In genomic region chr1:155052761-155053166, GRCm38 (mm10) we compare ENCODE assay signal across 10 mouse cellular contexts. TPM values are rescaled to one million over a fixed set of nuclear protein-coding genes. Genes with fewer than 3 reads are reported as not detected.
DNase-seq lines count a peak whose midpoint lies in the region; ATAC-seq and TF ChIP-seq lines count a peak whose summit lies in the region.
"Had no signal": no experiment of that assay in that cellular context is flagged by ENCODE, and none has a peak within 500 bp of the region (broad histone marks: within the 10 kb centered on the region; RNA-seq: fewer than 3 reads in every experiment).

No protein-coding gene starts in this region.

- no peaks in the 10 kb centered on the region for H3K27me3 ChIP-seq in intestine, embryonic 14.5 days (replicated peaks; ENCODE audit: control insufficient read depth, insufficient read depth, low read length)
- no peaks in the 10 kb centered on the region for H3K27me3 ChIP-seq in intestine, postnatal 0 days (replicated peaks; ENCODE audit: control insufficient read depth, insufficient read depth, low read length)
- no peaks in the 10 kb centered on the region for H3K27me3 ChIP-seq in hindbrain, embryonic 11.5 days (ENCODE audit: control insufficient read depth, insufficient read depth, low read length)
- H3K27me3 ChIP-seq in myocyte (ENCODE audit: control insufficient read depth, insufficient read depth, insufficient read length): no peaks in the 10 kb centered on the region

- H3K4me2 ChIP-seq in intestine, embryonic 14.5 days (ENCODE audit: low read length): no peak overlapping the region
- H3K4me2 ChIP-seq in intestine, postnatal 0 days (replicated peaks; ENCODE audit: low read depth): no peak overlapping the region
- no peak overlapping the region for H3K4me2 ChIP-seq in hindbrain, embryonic 11.5 days (replicated peaks; ENCODE audit: low read depth, low read length)
- peak overlapping the region; percentile 78 for H3K4me2 ChIP-seq in myocyte (ENCODE audit: low read depth)

- H3K36me3 ChIP-seq in intestine, embryonic 14.5 days (ENCODE audit: control insufficient read depth, insufficient read depth, low read length): no peaks in the 10 kb centered on the region
- H3K36me3 ChIP-seq in intestine, postnatal 0 days (ENCODE audit: control insufficient read depth, insufficient read depth): no peaks in the 10 kb centered on the region
- no peaks in the 10 kb centered on the region for H3K36me3 ChIP-seq in hindbrain, embryonic 11.5 days (ENCODE audit: control insufficient read depth, insufficient read depth, low read length)
- H3K36me3 ChIP-seq in myocyte (ENCODE audit: control insufficient read depth, insufficient read depth): no peaks in the 10 kb centered on the region

- no peaks in the 10 kb centered on the region for H3K79me2 ChIP-seq in myocyte (ENCODE audit: control insufficient read depth, insufficient read depth)

- no peak for TF ChIP-seq CTCF in intestine, postnatal 0 days (IDR thresholded peaks at IDR 0.05; ENCODE audit: low read depth)

- no peaks in the 10 kb centered on the region for H3K9me3 ChIP-seq in intestine, embryonic 14.5 days (ENCODE audit: control insufficient read depth, low read length)
- no peaks in the 10 kb centered on the region for H3K9me3 ChIP-seq in intestine, postnatal 0 days (ENCODE audit: control insufficient read depth)
- H3K9me3 ChIP-seq in hindbrain, embryonic 11.5 days (ENCODE audit: control insufficient read depth, low read length): no peaks in the 10 kb centered on the region

- ATAC-seq in intestine, embryonic 14.5 days (replicated peaks; ENCODE audit: low FRiP score, low TSS enrichment, low read depth): no peak
- no peak for ATAC-seq in intestine, postnatal 0 days
- ATAC-seq in hindbrain, embryonic 11.5 days (ENCODE audit: low FRiP score): peak; percentile 52; the same call in 1 of the 2 replicates
- no peak for ATAC-seq in megakaryocyte progenitor cell, adult 5-6 weeks (replicated peaks; ENCODE audit: poor library complexity)

- peak overlapping the region; percentile 35; the same call in 1 of the 2 replicates for H3K27ac ChIP-seq in intestine, embryonic 14.5 days (ENCODE audit: low read depth)
- H3K27ac ChIP-seq in intestine, postnatal 0 days (ENCODE audit: low read depth, low read length): no peak overlapping the region
- peak overlapping the region; percentile 69 for H3K27ac ChIP-seq in hindbrain, embryonic 11.5 days (ENCODE audit: low read depth, low read length)

- DNase-seq in intestine, embryonic 14.5 days (ENCODE audit: low spot score): no peak
- peak; percentile 78 for DNase-seq in ZHBTc4 (ENCODE audit: low read depth, low spot score)
- DNase-seq in hindbrain, embryonic 11.5 days (ENCODE audit: low spot score): no peak
- DNase-seq in thymus, postnatal 0 days (ENCODE audit: low spot score): no peak
- no peak for DNase-seq in frontal cortex, postnatal 36 days (ENCODE audit: low spot score in 2 of 2)
- DNase-seq: cerebellum, adult 9-10 months; lung, postnatal 4 days had no signal

- 16% methylated on average over 9 of the region's 9 CpGs for WGBS in intestine, embryonic 14.5 days
- 41% methylated on average over 9 of the region's 9 CpGs for WGBS in intestine, postnatal 0 days
- WGBS in hindbrain, embryonic 11.5 days: 12% methylated on average over 9 of the region's 9 CpGs

- peaks cover 23% of the 10 kb centered on the region for H3K4me1 ChIP-seq in intestine, embryonic 14.5 days (replicated peaks; ENCODE audit: control insufficient read depth, insufficient read depth, low read length)
- 0 out of 2 replicates have a peak, but pooled peaks cover 2% of the 10 kb centered on the region for H3K4me1 ChIP-seq in intestine, postnatal 0 days (replicated peaks; ENCODE audit: control insufficient read depth, insufficient read depth, low read length)
- peaks cover 3% of the 10 kb centered on the region for H3K4me1 ChIP-seq in hindbrain, embryonic 11.5 days (replicated peaks; ENCODE audit: control insufficient read depth, insufficient read depth, low read length)

- no peak overlapping the region for H3K4me3 ChIP-seq in intestine, embryonic 14.5 days (ENCODE audit: low read depth, low read length)
- no peak overlapping the region for H3K4me3 ChIP-seq in intestine, postnatal 0 days (ENCODE audit: low read depth, low read length)
- H3K4me3 ChIP-seq in hindbrain, embryonic 11.5 days (ENCODE audit: low read depth, low read length): no peak overlapping the region
- no peak overlapping the region for H3K4me3 ChIP-seq in myocyte

- no peak for TF ChIP-seq POLR2A in myocyte (IDR thresholded peaks at IDR 0.05; ENCODE audit: insufficient read length, low read depth)

- H3K9ac ChIP-seq in intestine, embryonic 14.5 days (ENCODE audit: low read length): no peak overlapping the region
- H3K9ac ChIP-seq in intestine, postnatal 0 days (ENCODE audit: low read depth, low read length): no peak overlapping the region
- H3K9ac ChIP-seq in hindbrain, embryonic 11.5 days (ENCODE audit: low read depth, low read length): no peak overlapping the region

- no peak overlapping the region for H3ac ChIP-seq in myocyte (ENCODE audit: control insufficient read depth, insufficient read length)

TF ChIP-seq in myocyte, 11 proteins besides CTCF, POLR2A, EP300 and RAD21:
- TF ChIP-seq CEBPB (IDR thresholded peaks at IDR 0.05; ENCODE audit: insufficient read depth, poor library complexity, severe bottlenecking) (0 out of 2 replicates have a peak, but pooled peaks have one; percentile 14), REST (IDR thresholded peaks at IDR 0.05; ENCODE audit: insufficient read depth, insufficient read length) (no peak), POLR2AphosphoS2 (IDR thresholded peaks at IDR 0.05; ENCODE audit: insufficient read length, low read depth) (no peak), TCF12 (IDR thresholded peaks at IDR 0.05; ENCODE audit: insufficient read depth, poor library complexity, severe bottlenecking) (no peak)

RNA-seq across cellular contexts. Expression of gene Ier5, which starts 46.7 kb away (rescaled TPM):
- polyA plus RNA-seq in intestine, embryonic 14.5 days (2014; fragmentation: Nextera tagmentation; extraction: Ambion mirVana): 6.0 and 6.7 TPM in 2 replicates
- polyA plus RNA-seq in intestine, postnatal 0 days (2015; fragmentation: Nextera tagmentation; extraction: Ambion mirVana): 6.1 and 6.8 TPM in 2 replicates
- 12.7 and 17.1 TPM in 2 replicates for polyA plus RNA-seq in hindbrain, embryonic 11.5 days (2014; fragmentation: Nextera tagmentation; extraction: Ambion mirVana)
- 21.1 TPM for polyA plus RNA-seq in myocyte (2012; fragmentation: generic; extraction: Trizol)
- polyA plus RNA-seq in thymus, postnatal 0 days (2015; fragmentation: Nextera tagmentation; extraction: Ambion mirVana): 6.4 and 10.8 TPM in 2 replicates
- total RNA-seq in megakaryocyte progenitor cell, adult 5-6 weeks (2015): 6.8 and 12.1 TPM in 2 replicates
- total RNA-seq in megakaryocyte progenitor cell, adult 5-6 weeks (2017): 5.1 and 5.7 TPM in 2 replicates
